Mouse (Mus musculus) adrenal gland, postnatal 10 days (tissue): Measurements from ENCODE around the gene Spocd1. TPM values are rescaled to one million over a fixed set of nuclear protein-coding genes. Genes with fewer than 3 reads are reported as not detected.
"Not testable (repeated sequence)": the region's sequence is repeated elsewhere in the genome, so short reads cannot be mapped to it uniquely, and the experiment has no call there.

Experiments used
- DNase-seq: peaks from one replicate; pipeline ENCODE4 v3.0.0; 2021; ENCODE audit warnings: mixed read lengths
- long read RNA-seq, 2 experiments: library from polyadenylated mRNA; stranded (forward); transcript quantifications; one replicate each; pipeline ENCODE4 v2.0.0; 2021
- total RNA-seq, 2 experiments: library from RNA; stranded (reverse); gene quantifications; 2 replicates each; pipeline ENCODE4 v1.2.3; 2021

Spocd1 gene
- total RNA-seq = under 1 TPM; 0.15 to 0.30 TPM
- long read RNA-seq, experiment 1 = 0 reads
- long read RNA-seq, experiment 2, partial matches to known transcripts = 0 of 1 reads
- long read RNA-seq, experiment 2, other reads (novel, unspliced or antisense) = 1 of 1 reads

DNA sequence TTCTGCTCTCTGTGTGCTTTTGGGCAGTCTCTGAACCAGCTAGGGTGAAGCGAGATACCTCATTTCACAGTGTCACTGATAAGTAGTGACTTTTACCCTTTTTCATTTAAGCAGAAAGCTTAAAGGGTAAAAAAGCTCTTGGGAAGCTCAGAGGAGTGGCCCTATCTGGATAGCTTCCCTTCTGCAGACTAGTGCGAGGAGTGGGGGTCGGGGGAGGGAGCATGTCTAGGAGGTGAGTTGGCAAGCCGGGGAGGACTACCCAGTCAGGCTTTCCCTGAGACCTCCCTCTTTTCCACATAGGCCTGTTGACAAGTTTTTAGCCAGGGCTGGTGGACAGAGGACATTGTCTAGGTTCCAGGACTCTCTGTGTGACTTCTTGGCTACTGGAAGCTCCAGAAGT lies at the start of gene Spocd1:
Gene Spocd1 (plus strand): TSS at position 301 of the 400 bp plus-strand sequence.
- no peak for DNase-seq

- DNase-seq = no peak
These were observed 48.4 kb upstream of the Spocd1 start for GRCm38 (mm10) chr4:129880615-129881014.

DNA sequence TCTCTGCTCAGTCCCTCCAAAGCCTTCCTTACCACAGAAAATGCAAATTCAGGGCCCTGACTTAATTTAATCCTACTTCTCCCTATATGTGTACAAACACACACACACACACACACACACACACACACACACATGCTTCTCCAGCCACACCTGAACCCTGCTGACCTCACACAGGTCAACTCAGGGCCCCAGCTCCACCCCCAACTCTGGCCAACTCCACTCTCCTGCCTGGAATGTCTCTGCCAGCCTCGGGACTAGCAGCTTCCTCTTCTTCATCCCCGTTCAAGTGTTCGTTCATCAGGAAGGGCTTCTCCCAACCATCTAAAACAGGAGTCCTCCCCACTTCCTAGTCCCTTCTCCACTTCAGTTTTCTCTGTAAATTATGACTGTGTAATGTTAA lies 47.4 kb upstream of the Spocd1 start:
- no peak for DNase-seq

- peak; percentile 65 for DNase-seq
These were observed 46.3 kb upstream of the Spocd1 start for GRCm38 (mm10) chr4:129882555-129883293.

- no peak for DNase-seq
These were observed 44.8 kb upstream of the Spocd1 start for GRCm38 (mm10) chr4:129884041-129884930.

DNA sequence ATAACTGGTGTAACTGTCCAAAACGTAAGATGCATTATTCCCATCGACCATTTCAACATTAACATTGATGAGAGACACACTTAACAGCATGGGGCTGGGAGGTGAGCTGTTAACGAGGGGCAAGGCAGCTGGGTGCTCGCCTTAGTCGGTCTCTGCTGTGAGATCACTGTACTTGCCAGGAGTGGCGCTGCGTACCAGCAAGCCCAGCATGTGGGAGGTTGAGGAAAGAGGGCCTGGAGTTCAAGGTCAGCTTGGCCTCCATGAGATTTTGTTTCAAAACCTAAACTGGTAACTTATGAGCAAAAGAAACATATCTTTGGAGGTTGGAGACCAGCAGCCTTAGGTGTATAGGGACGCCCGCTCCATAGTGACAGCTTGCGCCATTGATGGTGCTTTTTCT lies 39.4 kb upstream of the Spocd1 start:
- DNase-seq = no peak

GRCm38 (mm10) chr4:129890094-129890493 lies 39.0 kb upstream of the Spocd1 start:
- no peak for DNase-seq

DNA sequence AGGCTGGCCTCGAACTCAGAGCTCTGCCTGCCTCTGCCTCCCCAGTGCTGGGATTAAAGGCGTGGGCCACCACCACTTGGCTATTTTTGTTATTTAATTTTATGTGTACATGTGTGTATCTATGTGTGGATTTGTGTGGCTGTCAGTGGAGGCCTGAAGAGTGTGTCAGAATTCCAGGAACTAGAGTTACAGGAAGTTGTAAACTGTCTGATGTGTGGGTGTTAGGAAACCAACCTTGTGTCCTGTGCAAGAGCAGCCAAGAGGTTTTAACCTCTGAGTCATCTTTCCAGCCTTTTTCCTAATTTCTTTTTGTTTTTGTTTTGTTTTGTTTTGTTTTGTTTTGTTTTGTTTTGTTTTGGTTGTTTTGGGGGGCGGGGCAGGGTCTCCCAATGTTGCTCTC lies 34.2 kb upstream of the Spocd1 start:
- DNase-seq = no peak

DNA sequence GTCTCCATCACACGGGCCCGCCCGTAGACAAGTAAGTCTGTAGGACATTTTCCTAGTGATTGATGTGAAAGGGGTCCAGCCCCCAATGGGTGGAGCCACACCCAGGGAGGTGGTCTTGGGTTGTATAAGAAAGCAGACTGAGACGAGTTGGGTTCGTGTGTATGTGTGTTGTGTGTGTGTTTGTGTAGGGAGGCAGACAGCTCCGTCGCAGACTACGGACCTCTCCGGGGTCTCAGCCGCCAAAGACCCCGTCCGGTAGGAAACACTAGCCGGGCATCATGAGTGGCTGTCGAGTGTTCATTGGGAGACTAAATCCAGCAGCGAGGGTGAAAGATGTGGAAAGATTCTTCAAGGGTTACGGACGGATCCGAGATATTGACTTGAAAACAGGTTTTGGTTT lies 30.2 kb upstream of the Spocd1 start:
- not testable (repeated sequence) for DNase-seq

DNA sequence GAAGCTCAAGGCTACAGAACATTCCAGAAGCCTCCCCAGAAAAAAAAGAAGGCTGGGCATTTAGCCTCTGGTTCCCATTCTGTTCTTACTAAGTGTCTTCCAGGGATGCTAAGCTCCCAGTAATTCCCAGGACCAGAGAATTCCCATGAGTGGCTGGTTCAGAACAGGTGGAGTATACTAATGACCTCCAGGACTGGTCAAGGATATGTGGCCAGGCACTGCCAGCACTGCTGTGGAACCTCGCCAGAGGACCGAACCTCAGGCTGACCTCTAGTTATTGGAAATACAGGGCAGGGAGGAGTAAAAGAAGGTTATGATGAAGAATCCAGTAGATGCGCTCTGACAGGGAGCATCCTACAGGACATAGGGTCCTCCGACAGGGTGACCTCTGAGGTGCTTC lies 26.7 kb upstream of the Spocd1 start:
- DNase-seq = peak; percentile 40

- no peak for DNase-seq
These were observed 25.5 kb upstream of the Spocd1 start for GRCm38 (mm10) chr4:129903577-129903976.

- DNase-seq = no peak
These were observed 24.0 kb upstream of the Spocd1 start for GRCm38 (mm10) chr4:129905032-129905431.

- DNase-seq = peak; percentile 70
These were observed 23.0 kb upstream of the Spocd1 start for GRCm38 (mm10) chr4:129906016-129906415.

- DNase-seq = no peak
These were observed 20.2 kb upstream of the Spocd1 start for GRCm38 (mm10) chr4:129908836-129909235.

DNA sequence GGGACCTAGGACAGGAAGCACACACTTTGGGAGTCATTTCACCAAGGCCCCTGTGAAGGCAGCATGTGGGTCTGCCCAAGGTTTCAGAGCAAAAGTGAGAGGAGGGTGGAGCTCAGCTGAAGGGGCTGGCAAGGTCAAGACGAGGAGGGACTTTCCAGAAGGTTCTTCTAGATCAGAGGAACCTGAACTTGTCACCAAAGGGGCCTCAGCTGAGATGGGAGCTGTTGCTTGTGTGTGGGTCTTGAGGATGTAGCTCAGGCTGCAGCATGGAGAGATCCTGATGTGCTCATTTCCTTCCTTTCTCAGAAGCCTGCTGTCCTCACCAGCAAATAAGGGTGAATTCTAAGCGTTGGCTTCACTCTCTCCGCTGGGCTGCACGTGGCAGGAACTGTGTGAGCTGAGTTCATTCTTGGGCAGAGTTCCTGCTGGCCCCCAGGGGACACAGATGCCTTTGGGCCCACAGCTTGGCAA lies 19.8 kb upstream of the Spocd1 start:
- peak; percentile 72 for DNase-seq

GRCm38 (mm10) chr4:129912998-129913397 lies 16.1 kb upstream of the Spocd1 start:
- no peak for DNase-seq

GRCm38 (mm10) chr4:129913761-129914644 lies 15.0 kb upstream of the Spocd1 start:
- peak; percentile 77 for DNase-seq

GRCm38 (mm10) chr4:129914686-129915085 lies 14.4 kb upstream of the Spocd1 start:
- DNase-seq = no peak

- no peak for DNase-seq
These were observed 13.6 kb upstream of the Spocd1 start for GRCm38 (mm10) chr4:129915349-129915988.

GRCm38 (mm10) chr4:129916159-129916558 lies 12.9 kb upstream of the Spocd1 start:
- peak; percentile 79 for DNase-seq

DNA sequence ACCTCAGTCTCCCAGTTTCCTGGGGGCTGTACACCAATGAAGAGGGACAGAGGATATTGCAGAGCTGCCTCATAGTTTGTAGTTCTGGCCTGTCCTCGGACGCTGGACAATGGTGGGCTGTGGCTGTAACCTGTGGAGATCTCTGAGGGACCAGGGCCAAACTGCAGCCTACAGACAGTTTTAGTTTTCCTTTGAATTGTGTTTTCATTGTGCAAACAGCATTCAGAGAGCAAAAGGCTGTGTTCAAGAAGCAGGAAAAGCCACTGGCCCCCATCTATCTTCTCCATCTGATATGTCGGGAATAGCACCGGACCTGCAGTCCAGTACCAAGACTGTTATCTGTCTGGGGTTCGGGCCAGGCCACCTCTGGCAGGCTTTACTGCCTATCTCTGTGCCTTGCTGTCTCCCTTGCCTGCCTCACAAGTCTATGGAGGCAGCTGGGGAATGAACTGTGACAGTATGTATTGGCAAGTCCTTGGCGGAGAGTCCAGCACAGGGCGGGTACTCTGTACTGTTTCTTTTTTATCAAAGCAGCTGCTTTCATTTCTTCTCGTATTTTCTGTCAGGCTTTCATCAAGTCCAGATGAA lies 11.9 kb upstream of the Spocd1 start:
- DNase-seq = peak; percentile 47
